Mouse (Mus musculus): ENCODE data around the gene Sumo2.

GRCm38 (mm10) chr11:115584376-115585073 lies 48.4 kb upstream of the Sumo2 start:
- no peak for TF ChIP-seq ZNF384 (IDR thresholded peaks at IDR 0.05; ENCODE audit: low read depth, low read length)
- no peak for TF ChIP-seq ZC3H11A (IDR thresholded peaks at IDR 0.05; ENCODE audit: borderline replicate concordance, low read depth, low read length)

All from ES-E14 (cell line).